Mouse (Mus musculus): Measurements from ENCODE around the gene Cdk5rap1.
"Not testable (repeated sequence)": the region's sequence is repeated elsewhere in the genome, so short reads cannot be mapped to it uniquely, and the experiment has no call there.

The Cdk5rap1 gene

DNA sequence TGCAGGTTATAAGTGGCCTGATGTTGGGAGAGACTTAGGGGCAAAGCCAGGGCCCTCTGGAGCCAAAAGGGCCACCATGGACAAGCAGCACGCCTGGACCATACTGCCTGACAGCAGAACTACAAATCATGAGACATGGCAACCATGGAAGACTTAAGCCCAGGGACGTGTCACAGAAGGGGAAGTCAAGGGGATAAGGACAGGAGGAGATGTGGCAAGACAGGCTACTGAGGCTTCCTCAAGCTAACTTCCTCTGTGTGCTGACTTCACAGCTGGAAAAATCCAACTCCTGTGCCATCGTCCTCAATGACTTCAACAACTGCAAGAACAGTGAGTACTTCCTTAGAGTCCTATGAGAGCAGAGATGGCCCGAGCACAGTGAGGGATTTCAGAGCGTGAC lies 59.0 kb downstream of the Cdk5rap1 start:
- POLR2A ChIA-PET, CTCF ChIA-PET: not testable (repeated sequence)

DNA sequence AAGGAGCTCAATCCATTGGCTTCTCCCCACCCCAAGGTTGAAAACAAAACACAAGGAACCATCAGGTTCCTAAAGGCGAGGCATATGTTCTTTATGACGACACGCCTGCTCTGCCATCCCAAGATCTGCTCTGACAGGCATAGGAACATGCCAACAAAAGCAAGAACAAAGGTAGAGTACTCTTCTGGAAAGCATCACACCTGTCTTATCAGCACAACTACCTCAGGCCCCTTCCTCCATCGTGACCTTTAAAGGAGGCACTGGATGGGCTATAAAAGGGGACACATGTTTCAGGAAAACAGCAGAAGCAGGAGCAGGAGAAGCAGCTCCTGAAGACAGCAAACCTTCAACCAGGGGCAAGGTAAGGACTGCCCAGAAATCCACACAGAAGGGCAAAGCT lies 65.9 kb downstream of the Cdk5rap1 start, which contains the start of gene Bpifb9b:
TSS of gene Bpifb9b (plus strand) at position 301 of the 400 bp plus-strand sequence.
- POLR2A ChIA-PET: interaction anchor here in 1 of 4 experiments (0.8 kb wide), 1 partner anchor 50 kb away, joined by 3 read pairs; no protein-coding TSS in a partner anchor
- CTCF ChIA-PET: not testable (repeated sequence)

DNA sequence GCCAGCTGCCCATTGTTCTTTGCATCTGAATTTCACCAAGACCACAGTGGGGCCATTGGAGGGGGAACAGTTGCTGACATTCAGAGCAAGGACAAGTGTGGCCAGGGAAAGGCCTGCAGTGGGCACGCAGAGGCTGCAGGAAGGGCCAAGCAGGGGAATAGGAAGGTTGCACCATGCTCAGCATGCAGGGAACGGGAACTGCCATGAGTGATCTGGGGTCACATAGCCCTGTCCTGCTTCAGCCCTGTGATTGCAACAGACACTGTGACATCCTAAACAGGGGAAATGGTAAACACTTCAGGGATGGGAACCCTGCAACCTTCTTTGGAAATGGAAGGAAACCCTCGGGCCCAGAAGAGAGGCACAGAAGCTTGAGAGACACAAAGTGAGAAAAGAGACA lies 68.2 kb downstream of the Cdk5rap1 start:
- POLR2A ChIA-PET: not testable (repeated sequence)

DNA sequence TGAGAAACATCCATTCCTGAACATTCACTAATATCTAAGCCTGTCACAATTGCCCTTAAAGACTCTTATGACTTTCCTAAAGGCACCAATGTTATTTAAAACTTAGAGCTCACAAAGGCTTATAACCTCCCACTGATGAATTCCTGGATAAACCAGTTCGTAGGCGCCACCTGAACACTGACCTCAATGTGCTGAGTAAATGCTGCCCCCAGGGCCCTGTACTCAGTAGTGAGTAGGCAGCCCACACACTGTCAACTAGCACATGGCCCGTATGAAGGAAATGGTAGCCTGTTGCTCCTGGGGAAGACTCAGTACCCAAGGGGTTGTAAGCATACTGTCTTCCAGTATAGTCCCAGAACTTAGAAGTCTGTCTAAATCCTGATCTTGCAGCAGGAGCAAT lies 71.0 kb downstream of the Cdk5rap1 start:
- POLR2A ChIA-PET: interaction anchor here in 1 of 4 experiments (0.6 kb wide), 1 partner anchor 151 kb away, joined by 3 read pairs; no protein-coding TSS in a partner anchor
- CTCF ChIA-PET: interaction anchor here in 1 of 4 experiments (2.7 to 4.1 kb wide), 2 partner anchors 87 to 95 kb away, joined by 18 to 46 read pairs; no protein-coding TSS in a partner anchor

More for the DNA sequence above, 68.2 kb downstream of the Cdk5rap1 start:
- CTCF ChIA-PET: not testable (repeated sequence)

DNA sequence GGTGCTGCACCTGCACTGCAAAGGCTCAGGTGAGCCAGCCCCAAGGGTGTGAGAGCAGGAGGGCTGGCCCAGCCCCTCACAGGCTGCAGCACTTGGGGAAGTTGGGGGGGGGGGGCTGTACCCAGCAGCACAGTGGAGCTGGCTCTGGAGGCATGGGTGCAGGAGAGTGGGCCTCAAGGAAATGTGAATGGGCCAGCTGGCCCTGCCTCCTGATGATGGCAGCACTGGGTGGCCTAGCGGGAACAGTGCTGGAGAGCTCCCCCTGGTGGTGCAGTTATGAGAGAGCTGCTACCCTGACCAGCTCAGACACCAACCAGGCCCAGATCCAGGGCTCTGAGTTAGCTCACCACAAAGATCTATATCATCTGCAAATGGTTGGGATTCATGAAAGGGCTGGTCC lies 72.3 kb downstream of the Cdk5rap1 start:
- CTCF ChIA-PET: interaction anchor here (0.5 to 4.1 kb wide), 121 partner anchors 8 to 1765 kb away, joined by 3 to 46 read pairs (median 4); partner anchors contain the start of genes Cdk5rap1 (in 4 of the 4), Bpifb5 (in 3 of the 4), 4930519P11Rik (in 1 of the 4) and Dnmt3c (in 1 of the 4)

DNA sequence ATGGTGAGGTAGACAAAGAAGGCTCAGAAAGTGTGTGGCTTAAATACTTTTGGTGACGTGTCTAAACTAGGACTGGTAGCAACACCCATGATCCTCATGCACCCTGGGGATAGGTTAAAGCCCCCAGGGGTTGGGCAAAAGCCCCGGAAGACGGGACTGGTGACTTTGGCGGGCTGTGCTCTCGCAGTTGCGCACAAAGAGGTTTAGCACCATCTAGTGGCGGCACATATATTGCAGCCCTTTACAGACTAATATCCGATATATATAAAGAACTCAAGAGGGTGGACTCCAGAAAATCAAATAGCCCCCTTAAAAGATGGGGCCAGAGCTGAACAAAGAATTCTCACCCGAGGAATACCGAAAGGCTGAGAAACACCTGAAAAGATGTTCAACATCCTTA lies 78.1 kb downstream of the Cdk5rap1 start:
- POLR2A ChIA-PET, CTCF ChIA-PET: not testable (repeated sequence)

More for the DNA sequence above, 72.3 kb downstream of the Cdk5rap1 start:
- POLR2A ChIA-PET: interaction anchor here (0.7 to 2.2 kb wide), 13 partner anchors 9 to 1912 kb away, joined by 3 to 7 read pairs (median 4); partner anchors contain the start of gene Cdk5rap1 (in 2 of the 4)

DNA sequence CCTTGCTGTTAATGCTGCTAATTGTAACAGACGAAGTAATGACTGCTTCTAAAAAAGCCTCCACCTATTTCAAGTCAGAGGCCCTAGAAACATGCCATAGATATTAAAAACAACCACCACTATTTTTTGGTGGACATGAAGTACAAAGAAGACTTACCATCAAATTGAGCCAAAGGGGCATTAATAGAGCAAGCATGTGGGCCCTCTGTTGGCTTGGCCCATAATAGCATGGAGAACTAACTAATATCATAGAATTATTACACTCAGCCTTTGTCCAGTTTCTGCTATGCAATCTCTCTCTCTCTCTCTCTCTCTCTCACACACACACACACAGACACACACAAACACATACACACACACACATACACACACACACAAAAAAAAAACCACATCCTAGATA lies 80.0 kb downstream of the Cdk5rap1 start:
- ChIA-PET POLR2A (no interaction called here), CTCF (interaction anchor here in 2 of 4 experiments (1.1 to 2.3 kb wide), 2 partner anchors 8 kb away, joined by 4 to 6 read pairs; no protein-coding TSS in a partner anchor)

DNA sequence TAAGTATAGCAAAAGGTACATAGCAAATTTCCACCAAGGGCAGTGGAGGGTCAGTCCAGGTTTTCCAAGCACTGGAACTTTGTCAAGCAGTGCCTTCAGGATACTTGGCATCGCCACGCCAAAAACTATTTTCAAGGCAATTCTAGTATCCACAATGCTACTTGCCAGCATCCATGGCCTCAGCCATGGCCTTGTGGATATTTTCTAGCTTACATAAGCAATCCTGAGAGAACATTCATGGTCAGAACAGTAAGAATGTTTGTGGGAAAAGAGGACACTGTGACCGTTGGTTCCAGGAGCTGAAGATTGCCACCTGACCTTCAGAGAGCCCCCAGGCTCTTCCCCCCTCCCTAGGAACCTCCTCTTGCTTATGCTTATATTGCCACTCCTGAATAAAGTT lies 80.9 kb downstream of the Cdk5rap1 start:
- POLR2A ChIA-PET: interaction anchor here in 1 of 4 experiments (0.9 kb wide), 1 partner anchor 8 kb away, joined by 3 read pairs; no protein-coding TSS in a partner anchor
- CTCF ChIA-PET: interaction anchor here in 3 of 4 experiments (0.8 to 2.3 kb wide), 3 partner anchors 9 to 85 kb away, joined by 3 to 6 read pairs (median 4); no protein-coding TSS in a partner anchor
